Mouse (Mus musculus): Measurements from ENCODE around the gene Eif5a. TPM values are rescaled to one million over a fixed set of nuclear protein-coding genes. Genes with fewer than 3 reads are reported as not detected.
"Not testable (repeated sequence)": the region's sequence is repeated elsewhere in the genome, so short reads cannot be mapped to it uniquely, and the experiment has no call there.

The Eif5a gene
- polyA plus RNA-seq, 1 experiment: 618 TPM

- DNase-seq: peak; percentile 93
These were observed 12.4 kb upstream of the Eif5a start for GRCm38 (mm10) chr11:69934169-69934568.

DNA sequence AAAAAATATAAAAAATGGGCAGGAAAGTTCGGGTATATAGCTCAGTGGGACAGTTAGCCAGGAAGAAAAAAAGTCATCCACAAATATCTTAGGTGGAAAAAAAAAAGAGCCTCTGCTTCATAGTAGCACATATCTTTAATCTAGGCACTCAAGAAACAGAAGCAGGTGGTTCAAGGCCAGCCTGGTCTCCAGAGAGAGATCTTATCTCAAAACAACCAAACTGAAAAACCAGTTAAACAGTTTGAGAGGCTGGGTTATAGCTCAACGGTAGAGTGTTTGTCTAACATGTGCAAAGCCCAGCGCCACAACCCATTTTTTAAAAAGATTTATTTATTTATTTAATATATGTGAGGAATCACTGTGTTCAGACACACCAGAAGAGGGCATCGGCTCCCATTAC lies 11.3 kb upstream of the Eif5a start:
- Histone ChIP-seq H3K27me3 (ENCODE audit: control insufficient read depth, insufficient read depth, low read length) (no peaks in the 10 kb centered on the region), H3K4me1 (replicated peaks; ENCODE audit: control insufficient read depth, insufficient read depth, low read length) (peaks cover 39% of the 10 kb centered on the region), H3K27ac (ENCODE audit: control insufficient read depth, insufficient read depth, low read length) (no peak overlapping the region), H3K4me3 (ENCODE audit: control insufficient read depth, insufficient read depth, low read length) (no peak overlapping the region), H3K36me3 (ENCODE audit: control insufficient read depth, insufficient read depth, low read length) (no peaks in the 10 kb centered on the region)
- no peak for TF ChIP-seq POLR2A (IDR thresholded peaks at IDR 0.05; ENCODE audit: control insufficient read depth, extremely low read depth, insufficient read depth, low read length, poor library complexity)
- no peak for TF ChIP-seq CTCF (IDR thresholded peaks at IDR 0.05; ENCODE audit: borderline replicate concordance, control insufficient read depth, extremely low read depth, insufficient read depth, low read length, poor library complexity)
- 10% methylated on average over 4 of the region's 4 CpGs for WGBS
- DNase-seq: no peak

More at GRCm38 (mm10) chr11:69934169-69934568, 12.4 kb upstream of the Eif5a start:
- TF ChIP-seq POLR2A (IDR thresholded peaks at IDR 0.05; ENCODE audit: control insufficient read depth, extremely low read depth, insufficient read depth, low read length, poor library complexity) (no peak), CTCF (IDR thresholded peaks at IDR 0.05; ENCODE audit: borderline replicate concordance, control insufficient read depth, extremely low read depth, insufficient read depth, low read length, poor library complexity) (peak; percentile 95)
- WGBS: 1% methylated on average over 18 of the region's 18 CpGs
- Histone ChIP-seq H3K27me3 (ENCODE audit: control insufficient read depth, insufficient read depth, low read length) (no peaks in the 10 kb centered on the region), H3K4me1 (replicated peaks; ENCODE audit: control insufficient read depth, insufficient read depth, low read length) (peaks cover 39% of the 10 kb centered on the region), H3K4me3 (ENCODE audit: control insufficient read depth, insufficient read depth, low read length) (peak overlapping the region; percentile 29), H3K27ac (ENCODE audit: control insufficient read depth, insufficient read depth, low read length) (peak overlapping the region; percentile 35; the same call in 1 of the 2 replicates), H3K36me3 (ENCODE audit: control insufficient read depth, insufficient read depth, low read length) (no peaks in the 10 kb centered on the region)

GRCm38 (mm10) chr11:69932254-69932653 lies 10.5 kb upstream of the Eif5a start:
- DNase-seq: peak; percentile 48
- TF ChIP-seq POLR2A (IDR thresholded peaks at IDR 0.05; ENCODE audit: control insufficient read depth, extremely low read depth, insufficient read depth, low read length, poor library complexity) (no peak), CTCF (IDR thresholded peaks at IDR 0.05; ENCODE audit: borderline replicate concordance, control insufficient read depth, extremely low read depth, insufficient read depth, low read length, poor library complexity) (no peak)
- no peaks in the 10 kb centered on the region for H3K36me3 ChIP-seq (ENCODE audit: control insufficient read depth, insufficient read depth, low read length)
- H3K4me1 ChIP-seq (replicated peaks; ENCODE audit: control insufficient read depth, insufficient read depth, low read length): peaks cover 39% of the 10 kb centered on the region
- no peak overlapping the region for H3K4me3 ChIP-seq (ENCODE audit: control insufficient read depth, insufficient read depth, low read length)
- H3K27me3 ChIP-seq (ENCODE audit: control insufficient read depth, insufficient read depth, low read length): no peaks in the 10 kb centered on the region
- peak overlapping the region; percentile 91; the same call in 1 of the 2 replicates for H3K27ac ChIP-seq (ENCODE audit: control insufficient read depth, insufficient read depth, low read length)
- 68% methylated on average over 3 of the region's 3 CpGs for WGBS

DNA sequence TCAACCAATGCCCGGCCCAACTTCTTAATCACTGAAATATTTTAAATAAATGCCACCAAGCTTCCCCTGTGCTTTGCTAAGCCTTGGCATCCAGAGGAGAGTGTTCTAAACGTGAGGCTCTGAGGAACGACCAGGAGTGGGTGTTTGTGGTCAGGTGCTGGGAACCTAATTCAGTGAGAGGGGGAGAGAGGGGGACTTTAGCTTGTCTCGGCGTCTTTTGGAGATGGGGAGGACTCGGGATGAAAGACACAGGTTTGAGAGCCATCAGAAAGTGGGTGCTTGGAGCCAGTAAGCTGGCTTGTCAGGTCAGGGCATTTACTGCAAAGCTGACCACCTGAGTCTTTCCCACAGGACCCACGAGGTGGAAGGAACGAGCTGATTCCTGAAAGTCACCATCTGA lies 10.0 kb upstream of the Eif5a start:
- TF ChIP-seq CTCF (IDR thresholded peaks at IDR 0.05; ENCODE audit: borderline replicate concordance, control insufficient read depth, extremely low read depth, insufficient read depth, low read length, poor library complexity): no peak
- TF ChIP-seq POLR2A (IDR thresholded peaks at IDR 0.05; ENCODE audit: control insufficient read depth, extremely low read depth, insufficient read depth, low read length, poor library complexity): no peak
- peak overlapping the region; percentile 91; the same call in 1 of the 2 replicates for H3K27ac ChIP-seq (ENCODE audit: control insufficient read depth, insufficient read depth, low read length)
- H3K4me3 ChIP-seq (ENCODE audit: control insufficient read depth, insufficient read depth, low read length): no peak overlapping the region
- H3K36me3 ChIP-seq (ENCODE audit: control insufficient read depth, insufficient read depth, low read length): no peaks in the 10 kb centered on the region
- DNase-seq: no peak
- no peaks in the 10 kb centered on the region for H3K27me3 ChIP-seq (ENCODE audit: control insufficient read depth, insufficient read depth, low read length)
- WGBS: 22% methylated on average over 8 of the region's 8 CpGs
- H3K4me1 ChIP-seq (replicated peaks; ENCODE audit: control insufficient read depth, insufficient read depth, low read length): peaks cover 36% of the 10 kb centered on the region

GRCm38 (mm10) chr11:69930967-69931537 lies 9.3 kb upstream of the Eif5a start:
- Histone ChIP-seq H3K36me3 (ENCODE audit: control insufficient read depth, insufficient read depth, low read length) (no peaks in the 10 kb centered on the region), H3K4me1 (replicated peaks; ENCODE audit: control insufficient read depth, insufficient read depth, low read length) (peaks cover 29% of the 10 kb centered on the region), H3K4me3 (ENCODE audit: control insufficient read depth, insufficient read depth, low read length) (peak overlapping the region; percentile 21), H3K27ac (ENCODE audit: control insufficient read depth, insufficient read depth, low read length) (peak overlapping the region; percentile 91), H3K27me3 (ENCODE audit: control insufficient read depth, insufficient read depth, low read length) (no peaks in the 10 kb centered on the region)
- WGBS: 13% methylated on average over 3 of the region's 3 CpGs
- DNase-seq: peak; percentile 31
- TF ChIP-seq POLR2A (IDR thresholded peaks at IDR 0.05; ENCODE audit: control insufficient read depth, extremely low read depth, insufficient read depth, low read length, poor library complexity): no peak
- TF ChIP-seq CTCF (IDR thresholded peaks at IDR 0.05; ENCODE audit: borderline replicate concordance, control insufficient read depth, extremely low read depth, insufficient read depth, low read length, poor library complexity): no peak

GRCm38 (mm10) chr11:69930176-69930575 lies 8.4 kb upstream of the Eif5a start:
- not testable (repeated sequence) for H3K4me3 ChIP-seq (ENCODE audit: control insufficient read depth, insufficient read depth, low read length); DNase-seq; H3K27ac ChIP-seq (ENCODE audit: control insufficient read depth, insufficient read depth, low read length); H3K36me3 ChIP-seq (ENCODE audit: control insufficient read depth, insufficient read depth, low read length); H3K27me3 ChIP-seq (ENCODE audit: control insufficient read depth, insufficient read depth, low read length)
- WGBS: 96% methylated on average over 8 of the region's 8 CpGs
- peaks cover 22% of the 10 kb centered on the region for H3K4me1 ChIP-seq (replicated peaks; ENCODE audit: control insufficient read depth, insufficient read depth, low read length)

DNA sequence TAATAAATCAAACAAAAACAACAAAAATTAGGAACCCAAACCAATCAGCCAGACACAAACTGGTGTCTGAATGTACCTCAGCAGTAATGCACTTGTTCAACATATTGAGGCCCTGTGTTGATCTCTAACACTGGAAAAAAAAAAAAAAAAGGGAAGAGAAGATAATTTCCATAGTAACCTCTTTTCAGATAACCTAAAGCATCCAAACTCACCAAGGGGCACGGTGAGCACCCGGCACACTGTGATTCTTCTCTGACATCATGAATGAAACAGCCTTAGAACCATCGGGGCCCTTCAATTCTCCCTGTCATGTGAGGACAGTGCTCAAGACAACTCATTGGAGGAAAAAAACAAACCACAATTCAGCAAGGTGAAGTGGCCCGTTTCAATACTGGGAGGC lies 8.0 kb upstream of the Eif5a start:
- 68% methylated on average over 4 of the region's 4 CpGs for WGBS
- peaks cover 20% of the 10 kb centered on the region for H3K4me1 ChIP-seq (replicated peaks; ENCODE audit: control insufficient read depth, insufficient read depth, low read length)
- no peak overlapping the region for H3K27ac ChIP-seq (ENCODE audit: control insufficient read depth, insufficient read depth, low read length)
- H3K36me3 ChIP-seq (ENCODE audit: control insufficient read depth, insufficient read depth, low read length): no peaks in the 10 kb centered on the region
- no peaks in the 10 kb centered on the region for H3K27me3 ChIP-seq (ENCODE audit: control insufficient read depth, insufficient read depth, low read length)
- no peak for TF ChIP-seq CTCF (IDR thresholded peaks at IDR 0.05; ENCODE audit: borderline replicate concordance, control insufficient read depth, extremely low read depth, insufficient read depth, low read length, poor library complexity)
- TF ChIP-seq POLR2A (IDR thresholded peaks at IDR 0.05; ENCODE audit: control insufficient read depth, extremely low read depth, insufficient read depth, low read length, poor library complexity): no peak
- no peak for DNase-seq
- no peak overlapping the region for H3K4me3 ChIP-seq (ENCODE audit: control insufficient read depth, insufficient read depth, low read length)
